Comparison of ENCODE assay signal across 10 mouse cellular contexts in the genomic region with DNA sequence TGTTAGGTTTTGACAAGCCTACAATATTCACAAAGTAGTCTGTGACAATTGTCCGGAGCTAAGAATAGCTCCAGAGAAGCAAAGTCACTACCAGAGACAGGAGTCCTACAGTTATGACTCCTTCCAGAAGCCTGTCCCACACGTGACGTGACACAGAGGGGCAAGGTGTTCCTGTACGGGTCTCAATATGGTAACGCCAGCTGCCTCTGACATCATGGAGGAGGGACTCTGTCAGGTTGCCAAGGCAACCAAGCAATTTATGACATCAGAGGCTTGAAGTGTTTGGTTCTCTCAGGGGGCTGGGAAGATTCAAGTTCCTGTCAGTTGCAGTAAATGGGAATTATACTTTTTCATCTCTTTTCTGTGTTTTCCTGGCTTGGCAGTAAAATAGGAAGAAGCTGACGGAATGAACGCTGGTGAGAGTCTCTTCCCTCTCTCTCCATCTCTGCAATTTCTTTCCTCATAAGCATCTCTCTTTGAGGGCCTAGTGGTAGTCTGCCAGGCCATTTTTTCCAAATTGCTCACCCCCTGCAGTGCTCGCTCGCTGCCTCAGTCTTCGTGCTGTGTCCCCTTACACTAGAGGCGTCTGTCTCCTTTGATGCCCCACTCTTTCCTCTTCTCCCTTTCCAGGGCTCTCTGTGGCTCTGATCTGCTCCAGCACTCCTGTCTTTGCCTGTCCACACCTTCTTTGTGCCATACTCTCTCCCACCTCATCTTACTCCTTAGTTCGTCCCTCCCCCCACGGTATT. TPM values are rescaled to one million over a fixed set of nuclear protein-coding genes. Genes with fewer than 3 reads are reported as not detected.
DNase-seq lines count a peak whose midpoint lies in the region; ATAC-seq and TF ChIP-seq lines count a peak whose summit lies in the region.
"Had no signal": no experiment of that assay in that cellular context is flagged by ENCODE, and none has a peak within 500 bp of the region (broad histone marks: within the 10 kb centered on the region; RNA-seq: fewer than 3 reads in every experiment).

No protein-coding gene starts in this region.

- no peak for DNase-seq in heart, adult 11 months
- peak; percentile 47 for DNase-seq in lung, postnatal 10 days
- no peak for DNase-seq in lung, adult 2 months
- DNase-seq in forebrain, postnatal 0 days: peak; percentile 73
- DNase-seq in testis, postnatal 10 days (ENCODE audit: low spot score): no peak

- TF ChIP-seq POLR2A in lung, adult 2 months (IDR thresholded peaks at IDR 0.05; ENCODE audit: borderline replicate concordance, extremely low read depth, low read depth, low read length): no peak

- H3K9me3 ChIP-seq in heart, embryonic 11.5 days (replicated peaks; ENCODE audit: control insufficient read depth, low read length): no peaks in the 10 kb centered on the region
- no peaks in the 10 kb centered on the region for H3K9me3 ChIP-seq in forebrain, postnatal 0 days (ENCODE audit: low read length)
- H3K9me3 ChIP-seq in neural tube, embryonic 15.5 days (replicated peaks): no peaks in the 10 kb centered on the region

- no peaks in the 10 kb centered on the region for H3K36me3 ChIP-seq in heart, embryonic 11.5 days (ENCODE audit: control insufficient read depth, insufficient read depth, low read length)
- H3K36me3 ChIP-seq in forebrain, postnatal 0 days (ENCODE audit: insufficient read depth): no peaks in the 10 kb centered on the region
- H3K36me3 ChIP-seq in neural tube, embryonic 15.5 days: no peaks in the 10 kb centered on the region

- peak overlapping the region; percentile 9 for H3K4me2 ChIP-seq in heart, embryonic 11.5 days
- H3K4me2 ChIP-seq in forebrain, postnatal 0 days (ENCODE audit: low read depth): peak overlapping the region; percentile 92
- H3K4me2 ChIP-seq in neural tube, embryonic 15.5 days: peak overlapping the region; percentile 76

- TF ChIP-seq CTCF in lung, adult 2 months (IDR thresholded peaks at IDR 0.05; ENCODE audit: insufficient read depth, low read length): no peak
- no peak for TF ChIP-seq CTCF in forebrain, postnatal 0 days (IDR thresholded peaks at IDR 0.05; ENCODE audit: low read depth)

- H3K27me3 ChIP-seq in heart, embryonic 11.5 days (ENCODE audit: control insufficient read depth, insufficient read depth, low read length): no peaks in the 10 kb centered on the region
- H3K27me3 ChIP-seq in forebrain, postnatal 0 days (ENCODE audit: insufficient read depth, low read length): no peaks in the 10 kb centered on the region
- H3K27me3 ChIP-seq in neural tube, embryonic 15.5 days (replicated peaks): no peaks in the 10 kb centered on the region
- H3K27me3 ChIP-seq: Patski had no signal

- peak overlapping the region; percentile 54; the same call in 1 of the 2 replicates for H3K27ac ChIP-seq in heart, embryonic 11.5 days (ENCODE audit: low read depth, low read length)
- peak overlapping the region; percentile 37; the same call in 1 of the 2 replicates for H3K27ac ChIP-seq in forebrain, postnatal 0 days (ENCODE audit: low read depth, low read length)
- peak overlapping the region; percentile 95 for H3K27ac ChIP-seq in neural tube, embryonic 15.5 days (replicated peaks)

- 49% methylated on average over 13 of the region's 13 CpGs for WGBS in heart, embryonic 11.5 days (ENCODE audit: insufficient replicate concordance)
- WGBS in lung, adult 2 months: 62% methylated on average over 13 of the region's 13 CpGs
- 39% methylated on average over 13 of the region's 13 CpGs for WGBS in forebrain, postnatal 0 days
- WGBS in neural tube, embryonic 15.5 days: 29% methylated on average over 13 of the region's 13 CpGs

- peaks cover 36% of the 10 kb centered on the region for H3K4me1 ChIP-seq in heart, embryonic 11.5 days (ENCODE audit: control insufficient read depth, insufficient read depth, low read length)
- no peaks in the 10 kb centered on the region; the same call in 1 of the 2 replicates for H3K4me1 ChIP-seq in lung, adult 2 months (ENCODE audit: control insufficient read depth, insufficient read depth, low read length)
- peaks cover 39% of the 10 kb centered on the region for H3K4me1 ChIP-seq in forebrain, postnatal 0 days (ENCODE audit: insufficient read depth)
- H3K4me1 ChIP-seq in neural tube, embryonic 15.5 days: peaks cover 77% of the 10 kb centered on the region

- H3K4me3 ChIP-seq in heart, embryonic 11.5 days (ENCODE audit: low read depth, low read length): no peak overlapping the region
- H3K4me3 ChIP-seq in lung, adult 2 months (replicated peaks; ENCODE audit: extremely low read depth, low read depth, low read length): no peak overlapping the region
- no peak overlapping the region for H3K4me3 ChIP-seq in forebrain, postnatal 0 days (ENCODE audit: low read depth, low read length)
- H3K4me3 ChIP-seq in neural tube, embryonic 15.5 days (replicated peaks): peak overlapping the region; percentile 72

- no peak for ATAC-seq in heart, embryonic 11.5 days (replicated peaks; ENCODE audit: insufficient number of reproducible peaks, low FRiP score, low TSS enrichment)
- ATAC-seq in forebrain, postnatal 0 days: no peak
- ATAC-seq in neural tube, embryonic 15.5 days (ENCODE audit: low FRiP score): no peak
- ATAC-seq in erythroid progenitor cell, adult 5-6 weeks (replicated peaks; ENCODE audit: low FRiP score, poor library complexity, severe bottlenecking): no peak
- ATAC-seq: Patski had no signal

- H3K9ac ChIP-seq in heart, embryonic 11.5 days (ENCODE audit: low read depth, low read length): no peak overlapping the region
- H3K9ac ChIP-seq in forebrain, postnatal 0 days: no peak overlapping the region
- H3K9ac ChIP-seq in neural tube, embryonic 15.5 days (replicated peaks): peak overlapping the region; percentile 89; the same call in 1 of the 2 replicates

RNA-seq across cellular contexts. Expression of a gene that starts 2.8 kb away (rescaled TPM):
- polyA plus RNA-seq in heart, embryonic 11.5 days (2014; fragmentation: Nextera tagmentation; extraction: Ambion mirVana): 2.9 and 3.1 TPM in 2 replicates
- polyA plus RNA-seq in lung, adult 2 months (2012; rRNA removed): 1.7 and 2.3 TPM in 2 replicates
- 8.9 and 11.1 TPM in 2 replicates for total RNA-seq in forebrain, postnatal 0 days (2014; rRNA removed)
- 2.7 and 7.5 TPM in 2 replicates for polyA plus RNA-seq in forebrain, postnatal 0 days (2015; fragmentation: Nextera tagmentation; extraction: Ambion mirVana)
- polyA plus RNA-seq in neural tube, embryonic 15.5 days (2015; fragmentation: Nextera tagmentation; extraction: Ambion mirVana): 20.3 and 24.5 TPM in 2 replicates
- total RNA-seq in erythroid progenitor cell, adult 5-6 weeks (2015; ENCODE audit: low replicate concordance): 1.4 and 3.8 TPM in 2 replicates
- total RNA-seq in erythroid progenitor cell, adult 5-6 weeks (2017; ENCODE audit: low replicate concordance): 0.64 and 5.4 TPM in 2 replicates

RNA-seq across cellular contexts. Expression of a gene that starts 5.2 kb away (rescaled TPM):
- polyA plus RNA-seq in heart, embryonic 11.5 days (2014; fragmentation: Nextera tagmentation; extraction: Ambion mirVana): 12.4 and 15.1 TPM in 2 replicates
- polyA plus RNA-seq in lung, adult 2 months (2012; rRNA removed): 5.2 and 9.2 TPM in 2 replicates
- total RNA-seq in forebrain, postnatal 0 days (2014; rRNA removed): 49.0 and 55.2 TPM in 2 replicates
- polyA plus RNA-seq in forebrain, postnatal 0 days (2015; fragmentation: Nextera tagmentation; extraction: Ambion mirVana): 47.2 and 48.0 TPM in 2 replicates
- 27.9 and 31.6 TPM in 2 replicates for polyA plus RNA-seq in neural tube, embryonic 15.5 days (2015; fragmentation: Nextera tagmentation; extraction: Ambion mirVana)
- total RNA-seq in erythroid progenitor cell, adult 5-6 weeks (2015; ENCODE audit: low replicate concordance): 1.1 TPM in 1 of 2 replicates, not detected in the other
- 0.68 TPM in 1 of 2 replicates, not detected in the other for total RNA-seq in erythroid progenitor cell, adult 5-6 weeks (2017; ENCODE audit: low replicate concordance)

RNA-seq across cellular contexts. Expression of a gene that starts 17.0 kb away (rescaled TPM):
- 9.1 and 11.4 TPM in 2 replicates for polyA plus RNA-seq in heart, embryonic 11.5 days (2014; fragmentation: Nextera tagmentation; extraction: Ambion mirVana)
- polyA plus RNA-seq in lung, adult 2 months (2012; rRNA removed): 23.8 and 30.8 TPM in 2 replicates
- total RNA-seq in forebrain, postnatal 0 days (2014; rRNA removed): 11.3 and 12.8 TPM in 2 replicates
- 4.2 and 5.5 TPM in 2 replicates for polyA plus RNA-seq in forebrain, postnatal 0 days (2015; fragmentation: Nextera tagmentation; extraction: Ambion mirVana)
- polyA plus RNA-seq in neural tube, embryonic 15.5 days (2015; fragmentation: Nextera tagmentation; extraction: Ambion mirVana): 6.2 and 12.4 TPM in 2 replicates
- 2.5 and 23.5 TPM in 2 replicates for total RNA-seq in erythroid progenitor cell, adult 5-6 weeks (2015; ENCODE audit: low replicate concordance)
- total RNA-seq in erythroid progenitor cell, adult 5-6 weeks (2017; ENCODE audit: low replicate concordance): 0.68 and 1.8 TPM in 2 replicates

RNA-seq across cellular contexts. Expression of a gene that starts 27.4 kb away (rescaled TPM):
- 0.31 and 0.59 TPM in 2 replicates for polyA plus RNA-seq in heart, embryonic 11.5 days (2014; fragmentation: Nextera tagmentation; extraction: Ambion mirVana)
- 0.32 and 0.43 TPM in 2 replicates for polyA plus RNA-seq in lung, adult 2 months (2012; rRNA removed)
- 156 and 160 TPM in 2 replicates for total RNA-seq in forebrain, postnatal 0 days (2014; rRNA removed)
- polyA plus RNA-seq in forebrain, postnatal 0 days (2015; fragmentation: Nextera tagmentation; extraction: Ambion mirVana): 47.4 and 55.3 TPM in 2 replicates
- 30.6 and 37.0 TPM in 2 replicates for polyA plus RNA-seq in neural tube, embryonic 15.5 days (2015; fragmentation: Nextera tagmentation; extraction: Ambion mirVana)
- total RNA-seq in erythroid progenitor cell, adult 5-6 weeks (2015; ENCODE audit: low replicate concordance): not detected in 2 replicates
- total RNA-seq in erythroid progenitor cell, adult 5-6 weeks (2017; ENCODE audit: low replicate concordance): not detected in 2 replicates
- polyA plus RNA-seq: liver, embryonic 16.5 days had no signal

Comparison
In these comparisons a context has a peak if more than half of its experiments do, and no peak if none do; other contexts are left out.
1. DNase-seq: peak in lung, postnatal 10 days (single experiment) and forebrain, postnatal 0 days (single experiment); none in heart, adult 11 months (single experiment), lung, adult 2 months (single experiment) and testis, postnatal 10 days (single experiment).
2. H3K27ac ChIP-seq: peak in every context shown above with its lines; median percentile 95 in neural tube, embryonic 15.5 days; 54 in heart, embryonic 11.5 days; 37 in forebrain, postnatal 0 days.
3. H3K4me2 ChIP-seq: peak in every context shown above with its lines; median percentile 92 in forebrain, postnatal 0 days; 76 in neural tube, embryonic 15.5 days; 9 in heart, embryonic 11.5 days.